Mouse (Mus musculus): ENCODE results near the gene Mprip. TPM values are rescaled to one million over a fixed set of nuclear protein-coding genes. Genes with fewer than 3 reads are reported as not detected.
"Not testable (repeated sequence)": the region's sequence is repeated elsewhere in the genome, so short reads cannot be mapped to it uniquely, and the experiment has no call there.

Gene Mprip
- total RNA-seq, 2 experiments from 2014 or later = 210 to 229 TPM

DNA sequence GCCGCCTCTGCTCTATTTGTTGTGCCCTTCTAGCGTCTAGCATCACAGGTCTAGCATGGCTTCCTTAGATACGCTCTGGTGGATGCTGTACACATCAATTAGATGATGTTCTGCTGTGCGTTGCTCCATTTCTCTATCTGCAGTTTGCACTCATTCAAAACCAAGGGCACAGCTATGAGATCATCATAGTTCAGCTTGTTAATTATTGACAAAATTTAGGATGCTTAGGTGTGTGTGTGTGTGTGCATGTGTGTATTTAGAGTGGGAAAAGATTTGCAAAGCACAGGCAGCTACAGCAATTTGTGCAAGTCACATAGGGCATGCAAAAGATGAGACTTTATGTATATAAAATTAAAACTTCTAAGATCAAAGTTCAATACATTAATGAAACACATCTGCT is 12.0 kb upstream of the Mprip start:
- DNase-seq = no peak
- intact Hi-C loops (cut with DNase I) = no loop called here

DNA sequence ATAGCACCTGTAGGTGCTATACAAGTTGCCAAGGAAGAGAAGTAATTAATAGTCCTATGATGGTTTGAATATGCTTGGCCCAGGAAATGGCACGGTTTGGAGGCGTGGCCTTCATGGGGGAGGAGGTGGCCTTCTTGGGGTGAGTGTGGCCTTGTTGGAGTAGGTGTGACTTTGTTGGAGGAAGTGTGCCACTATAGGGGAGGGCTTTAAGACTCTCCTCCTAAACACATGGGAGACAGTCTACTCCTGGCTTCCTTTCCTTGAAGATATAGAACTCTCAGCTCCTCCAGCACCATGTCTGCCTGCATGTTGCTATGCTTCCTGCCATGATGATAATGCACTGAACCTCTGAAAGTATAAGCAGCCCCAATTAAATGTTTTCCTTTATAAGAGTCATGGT is 8.1 kb upstream of the Mprip start:
- no peak for DNase-seq
- intact Hi-C loops (cut with DNase I) = no loop called here

DNA sequence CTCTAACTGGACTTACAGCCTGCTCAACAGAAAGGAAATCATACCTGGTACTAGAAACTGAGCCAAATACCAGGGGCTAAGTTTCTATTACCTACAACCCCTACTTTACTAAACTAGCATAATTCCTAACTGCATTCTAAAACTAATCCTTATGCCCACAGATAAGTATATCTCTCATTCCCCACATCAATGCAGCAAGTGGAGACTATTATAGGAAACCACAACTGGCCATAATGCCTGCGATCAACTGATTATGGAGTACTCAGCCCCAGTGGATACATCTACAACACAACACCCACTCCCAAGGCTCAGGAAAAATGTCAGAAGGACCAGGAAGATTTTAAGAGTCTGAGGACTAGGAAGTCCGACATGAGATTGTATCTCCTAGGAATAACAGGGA is 7.6 kb upstream of the Mprip start:
- DNase-seq = no peak
- intact Hi-C loops (cut with DNase I) = no loop called here

DNA sequence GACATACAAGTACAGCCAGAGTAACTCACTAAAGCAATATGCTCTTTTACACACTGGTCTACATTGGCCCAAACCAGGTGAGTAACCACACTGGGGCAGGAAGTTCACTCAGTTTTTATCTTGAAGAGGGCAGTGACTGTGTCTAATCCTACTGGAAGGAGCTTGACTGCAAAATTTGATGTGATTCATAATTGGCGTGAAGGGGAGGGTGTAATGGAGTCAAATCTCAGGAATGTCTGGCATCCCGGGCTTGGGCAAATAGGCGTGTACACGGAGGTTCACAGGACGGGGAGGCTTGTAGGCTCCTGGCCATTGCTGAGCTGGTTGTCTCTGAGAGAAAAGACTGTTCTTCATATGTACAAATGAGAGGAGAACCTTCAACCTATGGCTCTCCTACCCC is 5.8 kb upstream of the Mprip start:
- no peak for DNase-seq
- intact Hi-C loops (cut with DNase I) = no loop called here

DNA sequence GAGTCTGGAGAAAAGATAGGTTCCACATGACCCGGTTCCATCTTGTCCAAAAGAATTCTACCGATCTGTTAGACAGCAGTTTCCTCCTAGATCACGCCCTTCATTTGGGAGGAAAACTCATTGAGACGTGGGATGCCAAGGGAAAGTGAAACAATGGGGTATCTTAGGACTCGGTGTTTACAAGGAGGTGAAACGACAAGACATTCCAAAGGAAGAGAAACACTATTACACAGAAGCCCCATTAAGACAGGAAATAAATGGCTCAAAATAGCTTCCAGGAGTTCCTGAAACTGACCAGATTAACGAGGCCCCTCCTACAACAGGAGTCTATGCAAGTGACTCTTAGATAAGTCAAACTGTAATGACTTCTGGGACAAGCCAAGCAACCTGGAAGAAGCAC is 5.1 kb upstream of the Mprip start:
- DNase-seq = no peak
- intact Hi-C loops (cut with DNase I) = no loop called here

DNA sequence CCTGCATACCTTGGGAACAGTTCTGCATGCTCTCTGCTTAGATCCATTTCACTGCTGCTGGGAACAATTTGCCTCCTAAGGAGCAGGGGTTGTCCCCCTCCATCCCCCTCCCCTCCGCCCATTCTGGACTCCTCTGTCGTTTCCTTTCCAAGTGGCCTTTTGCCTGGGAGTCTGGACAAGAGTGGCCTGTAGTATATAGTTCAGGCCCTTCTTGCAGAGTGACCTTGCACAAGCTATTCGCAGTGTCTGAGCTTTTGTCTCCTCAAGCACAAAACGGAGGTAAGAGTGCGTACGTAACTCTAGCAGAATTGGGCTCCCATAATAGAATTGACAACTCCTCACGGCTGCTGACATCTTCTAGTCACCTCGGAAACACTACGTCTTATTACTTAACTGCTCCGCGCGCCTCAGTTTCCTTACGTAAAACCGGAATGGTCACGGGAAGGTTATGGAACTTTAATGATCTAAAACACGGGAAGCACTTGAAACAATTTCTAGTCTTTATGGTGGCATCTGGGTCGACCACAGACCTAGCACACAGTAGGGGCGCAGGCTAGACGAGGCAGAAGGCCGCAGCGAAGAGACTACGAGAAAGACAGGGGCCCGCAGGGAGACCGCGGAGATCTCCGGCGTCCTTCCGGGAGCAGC is 620 bp downstream of the Mprip start:
- intact Hi-C loops (cut with DNase I) = loop anchor here (5.0 kb wide), 1 partner anchor 71 kb away; no protein-coding TSS in a partner anchor
- DNase-seq = peak; percentile 54 to 64

DNA sequence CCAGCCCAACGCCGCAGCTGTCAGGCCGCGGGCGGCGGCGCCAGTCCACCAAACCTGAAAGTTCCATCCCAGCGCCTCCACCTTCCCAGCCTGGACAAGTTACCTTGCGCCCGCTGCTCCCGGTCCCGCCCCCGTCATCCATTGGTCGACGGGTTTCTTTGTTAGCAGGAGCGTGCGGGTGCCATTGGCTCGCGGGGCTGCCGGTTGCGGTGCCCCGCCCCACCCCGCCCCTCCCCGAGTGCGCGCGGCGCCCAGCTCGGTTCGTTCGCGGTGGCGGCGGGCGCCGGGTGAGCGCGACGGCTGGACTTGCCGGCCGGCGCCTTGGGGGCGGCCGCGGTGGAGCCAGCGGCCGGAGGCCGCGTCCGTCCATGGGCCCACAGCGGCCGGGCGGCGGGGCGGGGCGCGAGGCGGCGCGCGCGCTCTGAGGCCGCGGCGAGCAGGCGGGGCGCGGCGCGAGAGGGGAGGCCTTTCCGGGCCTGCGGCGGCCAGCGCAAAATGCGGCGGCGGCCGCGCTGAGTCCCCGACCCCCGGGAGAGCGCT is 1.2 kb downstream of the Mprip start:
- intact Hi-C loops (cut with DNase I) = loop anchor here (5.0 kb wide), 1 partner anchor 70 kb away; no protein-coding TSS in a partner anchor
- DNase-seq = peak; percentile 96 to 97

DNA sequence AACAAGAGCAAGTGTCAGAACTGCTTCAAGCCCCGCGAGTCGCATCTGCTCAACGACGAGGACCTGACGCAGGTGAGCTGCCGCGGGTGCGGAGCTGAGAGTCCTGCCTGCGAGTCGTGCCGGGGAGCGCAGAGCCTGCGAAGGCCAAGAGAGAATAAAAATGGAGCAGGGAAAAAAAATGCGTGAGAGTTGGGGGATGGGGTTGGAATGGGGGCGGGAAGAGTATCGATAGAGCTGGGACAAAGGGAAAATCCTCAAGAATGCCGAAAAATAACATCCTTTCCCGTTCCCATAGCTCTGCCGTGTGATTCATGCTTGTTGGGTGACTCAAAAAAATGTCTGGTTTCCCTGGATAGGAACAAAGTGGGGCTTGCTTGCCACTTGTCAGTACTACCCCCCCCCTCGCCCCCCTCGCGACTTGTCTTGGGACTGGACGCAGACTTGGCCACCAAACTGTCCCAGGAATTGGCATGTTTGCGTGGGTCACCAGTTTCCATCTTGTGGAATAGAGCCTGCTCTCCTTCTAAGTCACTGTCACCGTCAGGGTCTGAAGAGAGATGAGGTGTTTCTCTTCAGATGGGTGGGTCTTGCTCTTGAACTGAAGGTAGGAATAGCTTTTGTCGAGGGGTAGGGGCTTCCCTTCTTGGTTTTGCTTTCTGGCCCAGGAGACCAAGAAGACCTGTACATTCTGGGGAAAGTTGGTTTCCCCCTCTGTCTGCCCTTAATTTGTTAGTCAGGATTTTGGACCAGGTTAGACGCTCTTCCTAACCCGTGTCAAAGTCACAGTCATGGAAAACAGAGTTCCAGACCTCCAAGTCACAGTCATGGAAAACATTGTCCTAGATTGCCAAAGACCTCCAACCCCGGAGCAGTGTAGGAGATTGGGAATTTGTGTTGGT is 2.0 kb downstream of the Mprip start:
- DNase-seq = peak in 1 of 2 experiments; percentile 55
- intact Hi-C loops (cut with DNase I) = loop anchor here (5.0 kb wide), 1 partner anchor 69 kb away; no protein-coding TSS in a partner anchor

DNA sequence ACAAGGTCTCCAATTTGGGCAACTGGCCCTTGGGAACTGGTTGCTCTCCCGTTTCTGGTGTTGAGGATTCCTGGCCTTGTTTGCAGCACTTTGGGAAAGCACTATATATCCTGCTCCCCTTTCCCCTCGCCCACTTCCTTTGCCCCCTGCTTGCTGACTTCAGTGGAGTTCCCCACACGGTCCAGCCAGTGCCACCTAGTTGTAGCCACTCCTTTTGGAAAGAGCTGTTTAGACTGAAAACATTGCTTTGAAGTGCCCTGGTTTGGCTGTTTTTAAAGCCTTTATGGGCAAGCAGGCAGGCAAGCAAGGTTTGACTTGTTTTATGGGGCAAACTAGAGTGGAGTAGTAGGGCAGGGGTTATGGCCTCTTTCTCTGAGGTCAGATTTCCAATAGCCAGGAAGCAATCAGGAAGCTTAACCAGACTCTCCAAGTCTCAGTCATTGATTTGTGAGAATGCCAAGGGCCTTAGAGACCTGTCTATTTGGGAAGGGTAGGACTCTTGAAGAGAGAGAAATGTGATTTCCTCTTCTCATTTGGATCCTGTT is 2.7 kb downstream of the Mprip start:
- peak; percentile 34 to 39 for DNase-seq

DNA sequence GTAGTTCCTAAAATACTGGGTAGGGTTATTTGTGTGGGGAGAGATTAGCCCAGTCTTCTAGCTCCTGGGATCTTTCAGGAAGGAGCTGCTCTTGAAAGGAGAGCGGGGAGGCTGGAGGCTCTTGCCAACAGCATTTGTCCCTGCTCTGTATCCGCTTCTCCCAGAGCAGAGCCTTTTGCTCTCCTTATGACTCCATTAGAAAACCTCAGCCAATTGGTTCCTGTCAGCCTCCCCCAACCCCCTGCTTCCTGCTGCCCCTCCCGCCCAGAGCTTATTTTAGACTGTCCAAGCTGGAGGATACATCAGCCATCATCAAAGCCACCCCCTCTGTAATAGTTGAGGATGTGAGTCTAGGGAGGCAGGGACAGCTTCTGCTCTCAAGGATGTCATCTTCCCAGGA is 3.7 kb downstream of the Mprip start:
- peak; percentile 85 to 86 for DNase-seq
- intact Hi-C loops (cut with DNase I) = loop anchor here (2.0 to 5.0 kb wide), 2 partner anchors 44 to 67 kb away; no protein-coding TSS in a partner anchor

More for the DNA sequence above, 2.7 kb downstream of the Mprip start:
- intact Hi-C loops (cut with DNase I) = loop anchor here (2.0 to 5.0 kb wide), 2 partner anchors 45 to 68 kb away; no protein-coding TSS in a partner anchor

DNA sequence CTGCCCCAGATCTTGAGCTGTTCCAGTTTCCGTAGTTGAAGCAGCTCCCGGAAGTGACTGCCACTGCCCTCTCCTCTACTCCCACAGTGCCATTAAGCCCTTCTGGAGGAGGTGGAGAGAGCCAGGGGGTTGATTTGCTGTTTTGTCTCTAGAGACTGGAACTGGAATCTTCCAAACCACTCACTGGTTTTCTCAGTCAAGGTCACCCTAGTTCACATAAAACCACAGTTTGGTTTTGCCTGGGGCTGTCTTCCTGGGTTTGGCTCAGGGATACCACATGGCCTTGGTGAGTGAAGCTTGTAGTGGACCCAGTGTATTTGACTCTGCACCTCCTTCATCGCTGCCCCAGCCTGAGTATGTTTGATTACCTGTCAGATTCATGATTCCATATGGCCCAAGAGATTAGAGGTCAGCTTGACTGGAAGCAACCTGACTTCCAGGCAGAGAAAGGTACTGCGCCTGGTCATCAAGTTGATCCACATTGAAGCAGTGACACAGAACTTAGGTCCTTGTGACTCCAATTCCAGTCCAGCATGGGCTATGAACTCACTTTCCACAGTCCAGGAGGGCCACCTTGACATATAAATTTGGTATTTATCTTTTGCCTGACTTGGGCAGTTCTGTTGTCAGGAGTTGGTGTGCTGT is 10.1 kb downstream of the Mprip start:
- no peak for DNase-seq
- intact Hi-C loops (cut with DNase I) = no loop called here

DNA sequence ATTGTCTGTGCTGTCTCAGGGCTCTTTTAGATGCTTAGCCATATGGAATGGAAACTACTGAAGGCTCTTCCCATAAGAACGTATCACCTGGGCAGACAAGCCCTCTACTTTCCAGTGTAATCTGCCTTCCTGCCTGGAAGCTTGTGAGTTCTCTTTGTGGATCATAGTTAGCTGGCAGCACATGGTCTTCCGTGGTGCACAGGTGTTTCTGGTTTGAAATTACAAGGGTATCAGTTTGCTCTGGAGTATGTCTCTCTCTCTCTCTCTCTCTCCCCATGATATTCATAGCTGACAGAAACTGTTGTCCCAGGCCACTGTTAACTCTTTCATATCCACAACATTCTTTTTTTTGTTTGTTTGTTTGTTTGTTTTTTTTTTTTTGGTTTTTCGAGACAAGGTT is 12.9 kb downstream of the Mprip start:
- no peak for DNase-seq

DNA sequence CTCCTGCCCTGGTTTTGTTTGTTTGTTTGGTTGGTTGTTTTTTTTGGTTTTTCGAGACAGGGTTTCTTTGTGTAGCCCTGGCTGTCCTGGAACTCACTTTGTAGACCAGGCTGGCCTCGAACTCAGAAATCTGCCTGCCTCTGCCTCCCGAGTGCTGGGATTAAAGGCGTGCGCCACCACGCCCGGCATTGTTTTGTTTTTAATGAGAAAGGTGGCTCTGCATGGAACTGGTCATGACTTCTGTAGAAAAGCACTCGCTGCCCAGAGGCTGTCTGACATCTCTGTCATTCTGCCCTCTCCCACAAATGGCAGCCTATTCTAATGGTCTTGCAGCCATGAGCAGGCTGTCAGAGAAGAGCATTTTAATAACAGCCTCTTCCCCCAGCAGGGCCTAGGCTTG is 13.6 kb downstream of the Mprip start:
- DNase-seq; intact Hi-C loops (cut with DNase I): not testable (repeated sequence)

More for the DNA sequence above, 12.9 kb downstream of the Mprip start:
- intact Hi-C loops (cut with DNase I) = no loop called here

DNA sequence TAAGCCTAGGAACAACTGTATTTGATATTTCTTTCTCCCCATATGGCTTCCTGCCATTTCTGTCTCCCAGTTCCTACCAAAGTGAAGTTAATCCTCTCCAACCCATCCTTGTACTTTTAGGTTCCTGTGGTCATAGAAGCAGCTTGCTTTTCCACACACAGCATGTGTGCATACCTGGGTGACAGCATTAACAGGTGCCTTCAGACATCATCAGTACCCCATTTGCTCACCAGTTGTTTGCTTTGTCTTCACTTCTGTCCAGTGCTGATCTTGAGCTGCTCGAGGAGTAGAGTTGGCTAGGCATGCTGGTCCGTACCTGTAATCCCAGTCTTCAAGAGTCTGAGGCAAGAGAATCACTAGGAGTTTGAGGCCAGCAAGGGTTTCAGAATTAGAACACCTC is 16.7 kb downstream of the Mprip start:
- DNase-seq = no peak
- intact Hi-C loops (cut with DNase I) = no loop called here

DNA sequence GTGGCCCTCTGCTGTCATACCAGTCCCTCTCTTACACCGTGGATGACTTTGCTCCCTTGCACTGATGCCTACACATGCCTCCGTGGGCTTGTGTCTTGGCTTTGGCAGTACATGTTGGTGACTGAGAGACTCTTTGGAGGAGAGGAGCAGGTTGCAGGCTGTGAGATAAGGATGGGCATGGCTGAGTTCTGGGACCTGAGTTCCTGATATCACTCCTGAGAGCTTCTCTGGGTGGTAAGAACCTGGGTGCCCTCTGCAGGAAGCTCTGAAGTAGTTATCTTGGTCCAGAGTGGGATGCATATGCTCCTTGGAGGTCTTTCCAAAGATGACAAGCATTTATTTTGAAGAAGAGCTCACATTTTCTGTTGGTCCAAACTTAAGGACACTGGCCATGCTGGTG is 17.6 kb downstream of the Mprip start:
- no peak for DNase-seq
- intact Hi-C loops (cut with DNase I) = no loop called here

DNA sequence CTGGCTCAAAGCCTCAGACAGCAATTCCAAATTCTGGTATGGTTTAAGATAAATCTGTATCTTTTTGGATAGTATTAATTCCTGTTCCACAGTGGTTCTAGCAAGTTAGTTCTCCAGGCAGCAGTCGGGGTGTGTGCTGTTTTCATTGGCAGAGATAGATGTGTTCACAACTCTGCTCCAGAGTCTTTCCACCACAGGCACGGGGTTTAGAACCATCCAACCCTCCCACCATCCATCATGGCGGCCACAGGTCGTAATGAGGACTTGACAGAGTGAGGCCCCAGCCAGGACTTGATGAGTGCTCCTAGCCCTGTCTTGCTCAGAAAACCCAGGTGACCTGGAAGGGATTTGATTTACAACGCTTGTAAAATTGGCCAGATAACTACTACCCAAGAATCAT is 19.0 kb downstream of the Mprip start:
- intact Hi-C loops (cut with DNase I) = no loop called here
- no peak for DNase-seq

DNA sequence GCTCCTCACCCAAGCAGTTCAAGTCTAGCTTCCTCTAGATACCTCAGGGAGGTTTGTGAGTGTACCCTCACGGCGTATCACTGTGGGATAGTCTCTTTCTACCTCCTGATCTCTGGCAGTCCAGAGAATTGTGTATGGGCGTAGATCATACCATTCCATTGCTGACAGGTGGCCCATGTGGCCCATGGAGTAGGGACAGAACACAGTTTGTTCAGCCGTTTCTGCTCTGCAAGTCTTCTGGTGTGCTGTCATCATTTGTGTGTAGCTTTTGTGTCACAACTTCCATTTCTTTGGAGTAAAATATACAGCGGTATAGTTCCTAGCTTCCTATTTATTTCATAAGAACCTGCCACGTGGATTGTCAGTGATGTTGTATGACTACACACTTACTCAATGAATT is 23.9 kb downstream of the Mprip start:
- DNase-seq = no peak
- intact Hi-C loops (cut with DNase I) = no loop called here

DNA sequence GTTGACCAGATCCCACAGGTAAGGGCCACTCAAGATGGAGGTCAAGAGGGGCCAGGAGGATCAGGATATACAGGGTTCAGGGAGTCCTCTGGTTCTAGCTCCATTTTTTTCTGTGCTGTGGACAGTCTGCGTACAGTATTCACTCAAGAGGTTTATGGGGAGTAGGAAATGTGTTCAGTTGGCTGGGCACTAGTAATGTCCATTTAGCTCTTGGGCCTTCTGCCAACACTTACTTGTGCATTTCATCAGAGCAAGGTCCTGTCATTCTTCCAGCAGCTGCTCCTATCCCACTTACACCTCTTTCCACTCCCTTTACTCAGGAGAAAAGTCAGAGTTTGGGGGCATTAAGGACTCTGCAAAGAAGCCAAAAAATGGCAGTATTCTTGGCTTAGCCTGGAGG is 33.4 kb downstream of the Mprip start:
- intact Hi-C loops (cut with DNase I) = no loop called here
- peak; percentile 47 to 56 for DNase-seq

DNA sequence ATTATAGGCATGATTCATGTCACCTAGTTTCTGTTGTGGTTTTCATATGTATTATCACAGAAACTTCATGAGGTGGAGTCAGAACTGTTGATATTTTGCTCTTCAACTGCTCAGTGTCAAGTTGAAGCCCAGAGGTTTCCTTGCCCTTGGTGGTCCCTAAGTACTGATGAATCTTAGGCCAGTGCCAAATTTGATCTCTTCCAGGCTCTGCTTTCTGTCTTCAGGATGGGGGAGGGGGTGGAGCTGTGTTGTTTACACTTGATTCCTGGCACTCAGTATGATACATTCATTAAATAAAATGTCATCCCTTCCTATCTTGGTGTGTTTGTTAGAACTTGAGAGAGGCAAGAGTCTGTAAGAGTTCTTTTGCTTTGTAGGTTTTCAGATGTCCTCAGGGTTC is 34.4 kb downstream of the Mprip start:
- intact Hi-C loops (cut with DNase I) = no loop called here
- DNase-seq = no peak

DNA sequence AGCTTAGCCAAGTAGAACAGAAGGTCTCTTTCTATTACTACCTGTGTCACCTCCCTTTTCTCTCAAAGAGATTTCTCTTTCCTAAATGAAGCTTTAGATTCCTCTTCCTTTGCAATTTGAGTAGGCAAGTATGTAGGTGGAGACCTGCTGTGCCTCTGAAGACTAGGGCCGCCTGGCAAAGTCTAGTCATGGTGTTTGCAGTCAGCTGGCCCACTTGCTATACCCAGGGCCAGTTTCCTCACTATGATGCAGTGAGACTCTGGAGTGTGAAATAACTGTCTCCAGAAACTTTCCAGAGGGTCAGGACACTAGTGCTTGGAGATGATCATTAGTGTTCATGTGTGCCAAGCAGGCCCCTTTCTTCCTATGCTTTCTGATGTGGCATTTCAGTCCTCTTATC is 36.5 kb downstream of the Mprip start:
- no peak for DNase-seq
- intact Hi-C loops (cut with DNase I) = no loop called here

DNA sequence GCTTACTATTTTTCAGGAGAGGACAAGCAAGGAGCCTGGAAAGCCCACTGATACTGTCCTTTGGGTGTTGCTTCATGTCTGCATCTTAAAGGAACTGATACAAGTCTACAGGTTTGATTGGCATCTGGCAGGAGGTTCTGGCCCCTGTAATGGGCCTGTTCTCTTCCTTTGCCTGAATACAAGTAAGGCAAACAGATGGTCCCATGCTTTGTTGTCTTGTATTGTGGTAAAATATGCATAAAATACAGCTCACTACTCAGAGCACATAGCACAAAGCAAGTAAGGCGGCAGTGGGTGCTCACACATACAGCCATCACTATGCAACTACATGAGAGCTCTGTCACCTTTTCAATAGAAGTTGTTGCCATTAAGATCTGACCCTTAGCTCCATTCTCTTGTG is 39.7 kb downstream of the Mprip start:
- intact Hi-C loops (cut with DNase I) = no loop called here
- no peak for DNase-seq
